Mouse (Mus musculus) CH12.LX (cell line): ENCODE results near the gene Zfp689. TPM values are rescaled to one million over a fixed set of nuclear protein-coding genes. Genes with fewer than 3 reads are reported as not detected.
A peak's percentile ranks its signal among the peaks of the same experiment; 100 is the strongest.

Source experiments
- DNase-seq: peaks from one replicate; pipeline ENCODE4 v3.0.0-alpha.2; 2013; ENCODE audit errors: extremely low read depth
- H3K27ac ChIP-seq: 2 replicates; pipeline ENCODE4 v1.5.1; 2012; ENCODE audit warnings: low read depth, mild to moderate bottlenecking, control low read depth, moderate library complexity; ENCODE audit not compliant: insufficient read depth
- H3K27me3 ChIP-seq: replicated peaks from 2 replicates; pipeline ENCODE3; 2012; ENCODE audit warnings: inconsistent platforms
- H3K36me3 ChIP-seq, 2 experiments: replicated peaks in 1 of 2; 2 replicates each; pipeline versions ENCODE3 to v1.6.1; 2012; ENCODE audit warnings: inconsistent platforms in 1 of 2, low read length in 1 of 2, mild to moderate bottlenecking in 1 of 2, mixed read lengths in 1 of 2, moderate library complexity in 1 of 2; ENCODE audit not compliant: control insufficient read depth in 1 of 2, insufficient read depth in 1 of 2
- H3K4me1 ChIP-seq, 2 experiments: 2 replicates each; pipeline ENCODE4 v1.6.1; 2012; ENCODE audit warnings: inconsistent platforms in 1 of 2, moderate library complexity in 1 of 2; ENCODE audit not compliant: insufficient read depth in 2 of 2, control insufficient read depth in 1 of 2
- H3K4me2 ChIP-seq: 2 replicates; pipeline ENCODE4 v1.6.1; 2012; ENCODE audit warnings: low read depth, mild to moderate bottlenecking, control low read depth; ENCODE audit not compliant: poor library complexity, insufficient read depth, severe bottlenecking
- H3K4me3 ChIP-seq, 3 experiments: fragments of 150-350 bp in 1 of 3; sonication (generic) in 1 of 3; replicated peaks in 1 of 3; 2 replicates each; pipeline versions ENCODE3 to v1.5.1; 2011 to 2012; ENCODE audit warnings: low read depth in 2 of 3, low read length in 2 of 3, mild to moderate bottlenecking in 2 of 3, moderate library complexity in 2 of 3, control low read depth in 1 of 3, improper control_type of control experiment in 1 of 3, inconsistent platforms in 1 of 3, mixed read lengths in 1 of 3; ENCODE audit not compliant: poor library complexity in 1 of 3
- H3K79me2 ChIP-seq: replicated peaks from 2 replicates; pipeline ENCODE4 v1.6.1; 2012; ENCODE audit warnings: mild to moderate bottlenecking, moderate library complexity; ENCODE audit not compliant: control insufficient read depth, poor library complexity, insufficient read depth, severe bottlenecking; ENCODE audit errors: extremely low read depth
- H3K9ac ChIP-seq: 2 replicates; pipeline ENCODE4 v1.6.1; 2012; ENCODE audit warnings: low read depth, mild to moderate bottlenecking, control low read depth, moderate library complexity; ENCODE audit not compliant: insufficient read depth
- H3K9me3 ChIP-seq: replicated peaks from 2 replicates; pipeline ENCODE3; 2012; ENCODE audit warnings: low read length, inconsistent platforms, mixed read lengths
- CHD2 ChIP-seq: IDR thresholded peaks from 2 replicates; pipeline ENCODE4 v1.6.1; 2011; ENCODE audit warnings: low read length, improper control_type of control experiment
- CTCF ChIP-seq, 2 experiments: IDR thresholded peaks in 1 of 2; conservative IDR thresholded peaks in 1 of 2; 2 replicates each; pipeline ENCODE4 v1.5.1; 2011 to 2012; ENCODE audit warnings: low read depth in 2 of 2, low read length in 2 of 2, improper control_type of control experiment in 1 of 2, inconsistent platforms in 1 of 2, mild to moderate bottlenecking in 1 of 2, moderate library complexity in 1 of 2
- E2F4 ChIP-seq: IDR thresholded peaks from 2 replicates; pipeline ENCODE4 v1.6.1; 2011; ENCODE audit warnings: low read depth, low read length, improper control_type of control experiment; ENCODE audit not compliant: insufficient replicate concordance
- ELF1 ChIP-seq: IDR thresholded peaks from 2 replicates; pipeline ENCODE4 v1.6.1; 2014; ENCODE audit warnings: low read depth, mild to moderate bottlenecking, inconsistent platforms, low read length, improper control_type of control experiment
- EP300 ChIP-seq: IDR thresholded peaks from 2 replicates; pipeline ENCODE4 v1.6.1; 2011; ENCODE audit warnings: low read length, improper control_type of control experiment
- GABPA ChIP-seq: IDR thresholded peaks from 2 replicates; pipeline ENCODE4 v1.6.1; 2012; ENCODE audit warnings: low read depth, low read length, improper control_type of control experiment, inconsistent platforms; ENCODE audit not compliant: insufficient replicate concordance
- HCFC1 ChIP-seq: IDR thresholded peaks from 2 replicates; pipeline ENCODE4 v1.6.1; 2012; ENCODE audit warnings: low read depth, mild to moderate bottlenecking, inconsistent platforms, low read length, improper control_type of control experiment
- JUN ChIP-seq: IDR thresholded peaks from 2 replicates; pipeline ENCODE4 v1.6.1; 2011; ENCODE audit warnings: low read depth, mild to moderate bottlenecking, low read length, improper control_type of control experiment, moderate library complexity; ENCODE audit not compliant: insufficient read depth
- JUND ChIP-seq: conservative IDR thresholded peaks from 2 replicates; pipeline ENCODE4 v1.6.1; 2011; ENCODE audit warnings: low read depth, low read length, improper control_type of control experiment
- MEF2A ChIP-seq: IDR thresholded peaks from 2 replicates; pipeline ENCODE4 v1.6.1; 2014; ENCODE audit warnings: low read depth, mild to moderate bottlenecking, inconsistent platforms, low read length, improper control_type of control experiment, borderline replicate concordance
- MYC ChIP-seq: IDR thresholded peaks from 2 replicates; pipeline ENCODE4 v1.6.1; 2011; ENCODE audit warnings: low read depth, mild to moderate bottlenecking, improper control_type of control experiment, low read length
- PAX5 ChIP-seq: IDR thresholded peaks from 2 replicates; pipeline ENCODE4 v1.6.1; 2012; ENCODE audit warnings: low read length, inconsistent platforms, mixed read lengths
- POLR2A ChIP-seq: IDR thresholded peaks from 2 replicates; pipeline ENCODE4 v1.6.1; 2011; ENCODE audit warnings: low read depth, mild to moderate bottlenecking, improper control_type of control experiment, low read length
- POLR2AphosphoS2 ChIP-seq: IDR thresholded peaks from 2 replicates; pipeline ENCODE4 v1.6.1; 2011; ENCODE audit warnings: low read depth, low read length, improper control_type of control experiment
- RAD21 ChIP-seq: IDR thresholded peaks from 2 replicates; pipeline ENCODE4 v1.6.1; 2011; ENCODE audit warnings: low read depth, mild to moderate bottlenecking, low read length, improper control_type of control experiment, moderate library complexity
- RCOR1 ChIP-seq: conservative IDR thresholded peaks from 2 replicates; pipeline ENCODE4 v1.6.1; 2012; ENCODE audit warnings: low read depth, mild to moderate bottlenecking, inconsistent platforms, low read length, improper control_type of control experiment
- SMC3 ChIP-seq: IDR thresholded peaks from 2 replicates; pipeline ENCODE4 v1.6.1; 2011; ENCODE audit warnings: low read depth, low read length, improper control_type of control experiment
- USF2 ChIP-seq: conservative IDR thresholded peaks from 2 replicates; pipeline ENCODE4 v1.6.1; 2011; ENCODE audit warnings: low read depth, low read length, improper control_type of control experiment
- ZMIZ1 ChIP-seq: IDR thresholded peaks from 2 replicates; pipeline ENCODE4 v1.6.1; 2012; ENCODE audit warnings: low read depth, mild to moderate bottlenecking, inconsistent platforms, low read length, improper control_type of control experiment
- ZNF384 ChIP-seq: IDR thresholded peaks from 2 replicates; pipeline ENCODE4 v1.6.1; 2012; ENCODE audit warnings: low read depth, low read length, improper control_type of control experiment, inconsistent platforms
- dilution Hi-C: fragments of 300-500 bp; cut with MboI; formaldehyde crosslinking; loops from 2 replicates; pipeline ENCODE4 v1.14.3; 2020; ENCODE audit warnings: low sequenced_read_pairs; ENCODE audit not compliant: extremely low pct_unique_long_range_greater_than_20kb, extremely low pct_ligation_motif_present
- in situ Hi-C: fragments of 300-500 bp; cut with MboI; formaldehyde crosslinking; loops from 3 replicates; pipeline ENCODE4 v1.14.3; 2019; ENCODE audit warnings: low sequenced_read_pairs, low pct_ligation_motif_present, low pct_unique_long_range_greater_than_20kb, mixed read lengths
- polyA plus RNA-seq: library from polyadenylated mRNA; unstranded; fragments of >175 nt; gene quantifications from 2 replicates; pipeline ENCODE4 v1.2.1, GENCODE M21; 2012; ENCODE audit warnings: low read depth; ENCODE audit not compliant: insufficient read length
- total RNA-seq, 2 experiments: library from RNA; depleted of rRNA; stranded (reverse); fragments of 300-350 nt in 1 of 2; fragments of >200 nt in 1 of 2; gene quantifications; 2 replicates each; pipeline ENCODE4 v1.2.3; 2012 to 2014

Gene Zfp689
- total and polyA plus RNA-seq, 3 experiments = 2.3 to 3.6 (median 3.2) TPM

- peak; percentile 57 for DNase-seq
- peaks cover 2 to 26% of the 10 kb centered on the region in 2 experiments for H3K36me3 ChIP-seq
- dilution Hi-C loops = no loop called here
Observed at GRCm38 (mm10) chr7:127498407-127498806, 49.4 kb upstream of the Zfp689 start.

GRCm38 (mm10) chr7:127497382-127497781 lies 48.4 kb upstream of the Zfp689 start:
- Histone ChIP-seq H3K79me2 (no peaks in the 10 kb centered on the region), H3K9me3 (no peaks in the 10 kb centered on the region), H3K27me3 (no peaks in the 10 kb centered on the region), H3K27ac (no peak overlapping the region), H3K4me2 (no peak overlapping the region), H3K4me3 (no peak overlapping the region), H3K4me1 (no peaks in the 10 kb centered on the region), H3K9ac (no peak overlapping the region), H3K36me3 (peaks cover 2 to 30% of the 10 kb centered on the region in 2 experiments)
- in situ Hi-C loops (no loop called here), dilution Hi-C loops (no loop called here)
- TF ChIP-seq ZNF384 = 0 out of 2 replicates have a peak, but pooled peaks have one; percentile 4
- TF ChIP-seq CHD2 = no peak
- no peak for DNase-seq

More at GRCm38 (mm10) chr7:127498407-127498806, 49.4 kb upstream of the Zfp689 start:
- in situ Hi-C loops = no loop called here
- TF ChIP-seq EP300 = no peak
- TF ChIP-seq CTCF (conservative IDR thresholded peaks at IDR 0.05 in 1 of 2, IDR thresholded peaks at IDR 0.05 in 1 of 2; ENCODE audit: low read depth in 2 of 2, low read length in 2 of 2) = peak; percentile 23 to 84; a peak in 2 of 4 replicates
- TF ChIP-seq POLR2A = no peak
- TF ChIP-seq MEF2A = no peak
- peak; percentile 80 for TF ChIP-seq RAD21
- peak; percentile 87 for TF ChIP-seq SMC3
- no peak for TF ChIP-seq ELF1
- TF ChIP-seq USF2 = no peak
- no peak for TF ChIP-seq RCOR1
- no peak for TF ChIP-seq POLR2AphosphoS2
- no peak for TF ChIP-seq HCFC1
- no peak for TF ChIP-seq ZMIZ1
- 0 out of 2 replicates have a peak, but pooled peaks have one; percentile 28 for TF ChIP-seq JUND
- no peak for TF ChIP-seq JUN
- TF ChIP-seq MYC = no peak
- TF ChIP-seq PAX5 = no peak
- TF ChIP-seq GABPA = no peak
- no peak for TF ChIP-seq E2F4
- TF ChIP-seq ZNF384 = no peak
- TF ChIP-seq, all 38 proteins: peak for 4
- no peaks in the 10 kb centered on the region for H3K9me3 ChIP-seq
- H3K4me3 ChIP-seq = no peak overlapping the region
- H3K27ac ChIP-seq = no peak overlapping the region
- H3K79me2 ChIP-seq = no peaks in the 10 kb centered on the region
- H3K27me3 ChIP-seq = no peaks in the 10 kb centered on the region
- H3K9ac ChIP-seq = no peak overlapping the region
- no peak overlapping the region for H3K4me2 ChIP-seq
- no peaks in the 10 kb centered on the region for H3K4me1 ChIP-seq
